Mouse (Mus musculus) cerebellum, adult 18-20 months (tissue): Measurements from ENCODE around the gene Colgalt2.
"Not testable (repeated sequence)": the region's sequence is repeated elsewhere in the genome, so short reads cannot be mapped to it uniquely, and the experiment has no call there.

Experiments used
- DNase-seq, 2 experiments: peaks; one replicate each; pipeline ENCODE4 v3.0.0; 2021

The Colgalt2 gene

DNA sequence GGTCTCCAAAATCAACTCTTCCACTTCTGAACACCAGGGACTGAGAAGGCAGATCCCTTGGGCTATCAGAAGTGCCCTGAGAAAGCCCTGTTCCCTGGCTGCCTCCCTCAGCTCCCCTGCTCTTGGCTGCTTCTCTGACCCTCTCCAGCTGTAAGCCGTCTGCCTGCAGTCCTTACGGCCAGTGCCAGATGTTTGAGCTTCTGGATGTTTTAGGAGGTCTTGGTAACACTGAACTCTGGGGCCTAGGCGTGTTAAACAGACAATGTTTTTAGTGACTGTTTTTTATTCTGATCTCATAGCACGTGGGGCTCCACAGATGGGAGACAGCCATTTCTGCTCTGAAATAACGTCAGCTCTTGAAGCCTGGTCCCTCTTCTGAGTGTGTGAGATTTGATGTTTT, 18.0 kb downstream of the Colgalt2 start:
- DNase-seq = no peak

- DNase-seq = no peak
These were observed 22.7 kb downstream of the Colgalt2 start for GRCm38 (mm10) chr1:152422295-152422694.

GRCm38 (mm10) chr1:152423052-152423451, 23.4 kb downstream of the Colgalt2 start:
- no peak for DNase-seq

- no peak for DNase-seq
These were observed 28.4 kb downstream of the Colgalt2 start for GRCm38 (mm10) chr1:152427912-152428581.

DNA sequence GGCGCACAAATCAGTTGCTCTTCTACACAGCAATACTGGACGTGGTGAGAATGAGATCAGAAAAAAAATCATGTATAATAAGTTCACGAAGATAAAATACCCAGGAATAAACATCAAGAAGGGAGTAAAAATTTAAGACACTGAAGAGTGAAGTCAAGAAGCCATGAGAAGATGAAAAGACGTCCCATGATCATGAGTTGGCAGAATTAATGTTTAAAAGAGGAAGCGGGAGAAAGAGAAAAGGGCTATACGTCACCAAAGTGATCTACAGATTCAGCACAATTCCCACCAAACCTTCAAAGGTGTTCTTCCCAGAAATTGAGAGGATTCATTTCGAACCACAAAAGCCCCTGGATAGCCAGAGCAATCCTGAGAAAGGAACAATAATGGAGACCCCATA, 30.2 kb downstream of the Colgalt2 start:
- no peak for DNase-seq

GRCm38 (mm10) chr1:152434166-152434565, 34.5 kb downstream of the Colgalt2 start:
- no peak for DNase-seq

DNA sequence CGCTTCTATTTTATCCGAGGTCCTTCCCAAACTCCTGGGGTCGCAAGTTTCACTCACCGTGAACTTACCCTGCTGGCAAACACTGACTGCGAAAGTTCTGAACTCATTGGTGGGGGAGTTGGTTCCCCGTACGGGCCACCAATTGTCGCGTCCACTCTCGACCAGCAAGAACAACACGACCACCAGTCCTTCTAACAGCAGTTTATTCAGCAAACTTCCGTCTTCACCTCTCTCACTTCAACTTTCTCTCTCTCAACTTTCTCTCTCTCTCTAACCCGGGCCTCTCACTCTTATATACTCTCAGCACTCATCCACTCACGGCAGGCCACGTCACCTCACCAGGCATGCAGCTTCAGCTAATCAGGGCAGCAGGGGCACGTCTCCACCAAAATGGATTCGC, 37.9 kb downstream of the Colgalt2 start:
- not testable (repeated sequence) for DNase-seq

GRCm38 (mm10) chr1:152439408-152439807, 39.8 kb downstream of the Colgalt2 start:
- DNase-seq = no peak

- DNase-seq = no peak
These were observed 40.2 kb downstream of the Colgalt2 start for GRCm38 (mm10) chr1:152439874-152440273.

- no peak for DNase-seq
These were observed 45.0 kb downstream of the Colgalt2 start for GRCm38 (mm10) chr1:152444630-152445029.

- no peak for DNase-seq
These were observed 46.3 kb downstream of the Colgalt2 start for GRCm38 (mm10) chr1:152445925-152446324.

GRCm38 (mm10) chr1:152454536-152454935, 54.9 kb downstream of the Colgalt2 start:
- DNase-seq = no peak

GRCm38 (mm10) chr1:152455275-152456243, 55.9 kb downstream of the Colgalt2 start:
- DNase-seq = no peak

GRCm38 (mm10) chr1:152456266-152456665, 56.6 kb downstream of the Colgalt2 start:
- no peak for DNase-seq

GRCm38 (mm10) chr1:152457596-152457995, 58.0 kb downstream of the Colgalt2 start:
- no peak for DNase-seq

- no peak for DNase-seq
These were observed 59.4 kb downstream of the Colgalt2 start for GRCm38 (mm10) chr1:152458996-152459395.

- no peak for DNase-seq
These were observed 61.3 kb downstream of the Colgalt2 start for GRCm38 (mm10) chr1:152460931-152461330.

DNA sequence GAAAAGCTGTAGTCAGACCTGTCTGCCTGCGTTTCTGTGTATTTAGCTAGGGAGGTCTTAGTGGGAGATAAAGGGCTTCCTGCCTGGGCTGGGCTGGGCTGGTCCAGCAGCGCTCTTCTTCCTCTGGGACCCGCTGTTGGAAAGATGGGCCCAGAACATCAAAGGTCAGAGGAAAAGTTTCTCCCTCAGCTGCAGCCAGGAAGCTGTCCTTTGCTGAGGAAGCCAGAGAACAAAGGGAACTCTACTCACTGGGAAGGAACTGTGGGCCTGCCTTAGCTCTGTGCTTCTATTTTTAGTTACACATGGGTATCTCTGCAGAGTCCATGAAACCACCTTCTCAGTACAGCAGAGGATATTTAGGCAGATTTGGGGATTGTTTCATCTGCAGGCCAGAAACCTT, 62.2 kb downstream of the Colgalt2 start:
- DNase-seq = no peak

DNA sequence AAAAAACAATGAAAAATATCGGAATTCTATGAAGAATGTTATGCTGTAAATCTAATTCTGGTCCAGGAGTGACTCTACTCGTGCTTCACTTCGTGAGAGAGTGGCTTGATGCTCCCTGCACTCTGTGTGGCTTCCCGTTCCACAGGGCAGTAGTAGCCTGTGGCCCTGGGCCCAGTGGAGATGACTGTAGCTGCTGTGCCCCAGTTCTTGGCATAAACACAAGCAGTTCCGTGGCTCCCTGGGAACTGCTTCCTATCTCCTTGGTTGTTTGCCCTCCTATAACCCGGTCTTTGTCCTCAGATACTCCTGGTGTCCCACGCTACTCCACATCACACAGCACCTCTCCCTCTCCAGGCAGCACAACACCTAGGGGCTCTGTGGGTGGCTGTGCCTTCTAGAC, 62.7 kb downstream of the Colgalt2 start:
- no peak for DNase-seq

GRCm38 (mm10) chr1:152466280-152466679, 66.7 kb downstream of the Colgalt2 start:
- no peak for DNase-seq

GRCm38 (mm10) chr1:152468443-152468842, 68.8 kb downstream of the Colgalt2 start:
- DNase-seq = no peak

DNA sequence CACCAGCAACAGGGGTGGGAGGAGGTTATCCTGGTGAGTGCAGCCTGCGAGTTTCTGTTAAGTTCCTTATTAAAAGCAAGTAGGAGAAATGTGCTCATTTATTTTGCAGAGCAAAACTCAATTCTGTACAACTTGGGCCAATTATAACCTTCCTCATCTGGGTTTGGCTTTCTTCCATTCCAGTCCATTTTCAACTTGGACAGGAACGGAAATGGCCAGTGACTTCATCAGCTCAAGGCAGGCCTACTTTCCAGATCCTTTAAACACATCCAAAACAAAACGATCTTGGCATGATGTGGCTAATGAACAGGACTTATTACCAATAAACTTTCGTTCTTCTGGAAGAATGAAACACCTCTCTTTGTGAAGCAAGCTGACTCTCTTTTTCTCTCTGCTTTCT, 76.5 kb downstream of the Colgalt2 start:
- no peak for DNase-seq

GRCm38 (mm10) chr1:152490842-152491241, 91.2 kb downstream of the Colgalt2 start:
- DNase-seq = no peak

- no peak for DNase-seq
These were observed 92.6 kb downstream of the Colgalt2 start for GRCm38 (mm10) chr1:152492258-152492657.
